Mouse (Mus musculus) MEL (cell line): ENCODE measurements around the gene Notch4.

ENCODE experiments used
- CTCF ChIP-seq, 3 experiments: IDR thresholded peaks in 2 of 3; conservative IDR thresholded peaks in 1 of 3; 2 replicates each; pipeline ENCODE4 v1.5.1; 2011 to 2012; ENCODE audit warnings: low read length in 3 of 3, low read depth in 2 of 3, mild to moderate bottlenecking in 2 of 3, improper control_type of control experiment in 1 of 3, inconsistent platforms in 1 of 3, mixed read lengths in 1 of 3, moderate library complexity in 1 of 3; ENCODE audit not compliant: control insufficient read depth in 1 of 3, insufficient read depth in 1 of 3, poor library complexity in 1 of 3, severe bottlenecking in 1 of 3
- GATA1 ChIP-seq: IDR thresholded peaks from 2 replicates; pipeline ENCODE4 v1.6.1; 2011; ENCODE audit warnings: low read depth, low read length, improper control_type of control experiment
- TCF12 ChIP-seq: IDR thresholded peaks from 2 replicates; pipeline ENCODE4 v1.6.1; 2014; ENCODE audit warnings: low read depth, mild to moderate bottlenecking, inconsistent platforms, low read length, improper control_type of control experiment, moderate library complexity

DNA sequence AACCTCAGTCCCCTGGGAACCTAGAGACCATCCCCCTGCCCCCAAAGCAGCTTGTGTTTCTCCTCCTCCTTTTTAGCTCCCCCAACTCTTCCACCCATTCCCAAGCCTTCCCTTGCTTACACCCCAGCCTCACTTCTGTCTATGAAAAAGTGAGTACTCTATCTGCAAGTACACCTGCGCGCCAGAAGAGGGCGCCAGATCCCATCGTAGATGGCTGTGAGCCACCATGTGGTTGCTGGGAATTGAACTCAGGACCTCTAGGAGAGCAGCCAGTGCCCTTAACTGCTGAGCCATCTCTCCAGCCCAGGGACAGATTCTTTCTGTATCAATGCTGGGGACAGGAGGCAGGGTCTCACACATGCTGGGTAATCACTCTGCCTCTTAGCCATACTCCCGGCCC, 7.8 kb downstream of the Notch4 start:
- TF ChIP-seq CTCF (IDR thresholded peaks at IDR 0.05 in 2 of 3, conservative IDR thresholded peaks at IDR 0.05 in 1 of 3; ENCODE audit: control insufficient read depth in 1 of 3, insufficient read depth in 1 of 3, low read depth in 2 of 3, low read length in 3 of 3, poor library complexity in 1 of 3, severe bottlenecking in 1 of 3) (peak; percentile 51 to 65 (median 51)), GATA1 (no peak), TCF12 (no peak)
